Mouse (Mus musculus) neural tube, embryonic 13.5 days (tissue): Measurements from ENCODE around the gene Rpa3. TPM values are rescaled to one million over a fixed set of nuclear protein-coding genes. Genes with fewer than 3 reads are reported as not detected.

Experiments used
- polyA plus RNA-seq: library from polyadenylated mRNA; unstranded; fragments of >200 nt; fragmentation: Nextera tagmentation; extraction: Ambion mirVana; gene quantifications from 2 replicates; pipeline ENCODE4 v1.2.1, GENCODE M21; 2015

Gene Rpa3
- polyA plus RNA-seq, 1 experiment from 2014 or later, result 74.3 TPM

Other genes starting within 250 kb of the Rpa3 start
- 4.4 and 7.4 TPM in 2 replicates for gene Col28a1, start 66.6 kb downstream of the Rpa3 start, polyA plus RNA-seq
- 26.0 and 28.0 TPM in 2 replicates for gene Mios, start 50.0 kb downstream of the Rpa3 start, polyA plus RNA-seq
- 42.6 and 43.1 TPM in 2 replicates for gene Umad1, start 115 bp upstream of the Rpa3 start, polyA plus RNA-seq
- gene Gm45062, start 277 bp upstream of the Rpa3 start, polyA plus RNA-seq, result 15.9 and 23.6 TPM in 2 replicates